Mouse (Mus musculus) midbrain, embryonic 10.5 days (tissue): Measurements from ENCODE around the gene Peli1. TPM values are rescaled to one million over a fixed set of nuclear protein-coding genes. Genes with fewer than 3 reads are reported as not detected.
A peak's percentile ranks its signal among the peaks of the same experiment; 100 is the strongest.

ENCODE experiments used
- DNase-seq: peaks from one replicate; pipeline ENCODE4 v3.0.0-alpha.2; 2017; ENCODE audit warnings: low spot score
- H3K27ac ChIP-seq: fragments of 300-500 bp; sonication (generic); replicated peaks from 2 replicates; pipeline ENCODE4 v1.5.1; 2016; ENCODE audit warnings: mild to moderate bottlenecking
- H3K27me3 ChIP-seq: fragments of 300-500 bp; sonication (generic); 2 replicates; pipeline ENCODE4 v1.6.1; 2016; ENCODE audit warnings: low read depth, mild to moderate bottlenecking; ENCODE audit not compliant: poor library complexity, severe bottlenecking
- H3K36me3 ChIP-seq: fragments of 300-500 bp; sonication (generic); 2 replicates; pipeline ENCODE4 v1.6.1; 2016; ENCODE audit warnings: mild to moderate bottlenecking, moderate library complexity
- H3K4me1 ChIP-seq: fragments of 300-500 bp; sonication (generic); 2 replicates; pipeline ENCODE4 v1.6.1; 2016
- H3K4me3 ChIP-seq: fragments of 300-500 bp; sonication (generic); 2 replicates; pipeline ENCODE4 v1.5.1; 2016; ENCODE audit warnings: mild to moderate bottlenecking, moderate library complexity
- H3K9me3 ChIP-seq: fragments of 300-500 bp; sonication (generic); replicated peaks from 2 replicates; pipeline ENCODE4 v1.6.1; 2016; ENCODE audit warnings: mild to moderate bottlenecking
- WGBS: fragments of 180-500 bp; shearing (Covaris S2); methylation state at CpG from one replicate; pipeline ENCODE4 v1.1.7; 2016; 5-methylcytosine and 5-hydroxymethylcytosine counted together
- polyA plus RNA-seq: library from polyadenylated mRNA; unstranded; fragments of >200 nt; fragmentation: Nextera tagmentation; extraction: Ambion mirVana; gene quantifications from 2 replicates; pipeline ENCODE4 v1.2.1, GENCODE M21; 2016

Peli1 gene
- 62.0 and 76.7 TPM in 2 replicates for polyA plus RNA-seq

GRCm38 (mm10) chr11:21091067-21091427 is at the start of gene Peli1:
TSS of gene Peli1 (plus strand) at chr11:21091291.
- peaks cover 22% of the 10 kb centered on the region for H3K4me1 ChIP-seq
- under 1% methylated on average over 24 of the region's 24 CpGs for WGBS

GRCm38 (mm10) chr11:21042590-21042989 is 48.5 kb upstream of the Peli1 start:
- 91% methylated on average over 5 of the region's 5 CpGs for WGBS
- DNase-seq: no peak
- Histone ChIP-seq H3K4me3 (no peak overlapping the region), H3K36me3 (no peaks in the 10 kb centered on the region), H3K27ac (no peak overlapping the region), H3K4me1 (no peaks in the 10 kb centered on the region), H3K9me3 (no peaks in the 10 kb centered on the region), H3K27me3 (no peaks in the 10 kb centered on the region)

More at GRCm38 (mm10) chr11:21091067-21091427, at the start of gene Peli1:
- peaks cover under 1% of the 10 kb centered on the region; the same call in 1 of the 2 replicates for H3K9me3 ChIP-seq
- peak within 1 kb of the TSS; percentile 90 for H3K4me3 ChIP-seq
- no peaks in the 10 kb centered on the region for H3K27me3 ChIP-seq
- peak within 1 kb of the TSS; percentile 100 for H3K27ac ChIP-seq
- DNase-seq: peak; percentile 96
- peaks cover 10% of the 10 kb centered on the region for H3K36me3 ChIP-seq

GRCm38 (mm10) chr11:21046188-21046587 is 44.9 kb upstream of the Peli1 start:
- Histone ChIP-seq H3K9me3 (no peaks in the 10 kb centered on the region), H3K36me3 (no peaks in the 10 kb centered on the region), H3K27me3 (no peaks in the 10 kb centered on the region), H3K27ac (no peak overlapping the region), H3K4me1 (no peaks in the 10 kb centered on the region), H3K4me3 (no peak overlapping the region)
- no peak for DNase-seq
- WGBS: 92% methylated on average over 2 of the region's 2 CpGs

- H3K36me3 ChIP-seq: no peaks in the 10 kb centered on the region
- DNase-seq: no peak
- no peak overlapping the region for H3K4me3 ChIP-seq
- no peaks in the 10 kb centered on the region for H3K9me3 ChIP-seq
- H3K27ac ChIP-seq: no peak overlapping the region
- H3K4me1 ChIP-seq: peaks cover 7% of the 10 kb centered on the region; the same call in 1 of the 2 replicates
- no peaks in the 10 kb centered on the region for H3K27me3 ChIP-seq
- WGBS: 89% methylated on average over 2 of the region's 2 CpGs
Measured at GRCm38 (mm10) chr11:21047921-21048320, 43.2 kb upstream of the Peli1 start.

GRCm38 (mm10) chr11:21051716-21052115 is 39.4 kb upstream of the Peli1 start:
- H3K9me3 ChIP-seq: no peaks in the 10 kb centered on the region
- no peaks in the 10 kb centered on the region for H3K36me3 ChIP-seq
- WGBS: 86% methylated on average over 9 of the region's 9 CpGs
- peaks cover 7% of the 10 kb centered on the region; the same call in 1 of the 2 replicates for H3K4me1 ChIP-seq
- no peak overlapping the region for H3K4me3 ChIP-seq
- no peaks in the 10 kb centered on the region for H3K27me3 ChIP-seq
- no peak overlapping the region for H3K27ac ChIP-seq
- DNase-seq: no peak

- no peaks in the 10 kb centered on the region for H3K27me3 ChIP-seq
- no peak overlapping the region for H3K27ac ChIP-seq
- no peaks in the 10 kb centered on the region for H3K36me3 ChIP-seq
- peaks cover 7% of the 10 kb centered on the region; the same call in 1 of the 2 replicates for H3K4me1 ChIP-seq
- DNase-seq: no peak
- no peaks in the 10 kb centered on the region for H3K9me3 ChIP-seq
- H3K4me3 ChIP-seq: no peak overlapping the region
Measured at GRCm38 (mm10) chr11:21054587-21054986, 36.5 kb upstream of the Peli1 start.

GRCm38 (mm10) chr11:21056109-21056850 is 34.8 kb upstream of the Peli1 start:
- H3K4me1 ChIP-seq: peaks cover 12% of the 10 kb centered on the region; the same call in 1 of the 2 replicates
- H3K36me3 ChIP-seq: no peaks in the 10 kb centered on the region
- no peaks in the 10 kb centered on the region for H3K27me3 ChIP-seq
- DNase-seq: no peak
- H3K9me3 ChIP-seq: no peaks in the 10 kb centered on the region
- H3K4me3 ChIP-seq: no peak overlapping the region
- 94% methylated on average over 13 of the region's 13 CpGs for WGBS
- no peak overlapping the region for H3K27ac ChIP-seq

GRCm38 (mm10) chr11:21057511-21058414 is 33.3 kb upstream of the Peli1 start:
- DNase-seq: no peak
- Histone ChIP-seq H3K4me1 (peaks cover 5% of the 10 kb centered on the region; the same call in 1 of the 2 replicates), H3K9me3 (no peaks in the 10 kb centered on the region), H3K27ac (no peak overlapping the region), H3K4me3 (no peak overlapping the region), H3K36me3 (no peaks in the 10 kb centered on the region), H3K27me3 (no peaks in the 10 kb centered on the region)
- WGBS: 88% methylated on average over 17 of the region's 17 CpGs

GRCm38 (mm10) chr11:21058415-21058781 is 32.7 kb upstream of the Peli1 start:
- Histone ChIP-seq H3K4me3 (no peak overlapping the region), H3K27ac (no peak overlapping the region), H3K36me3 (no peaks in the 10 kb centered on the region), H3K9me3 (no peaks in the 10 kb centered on the region), H3K27me3 (no peaks in the 10 kb centered on the region), H3K4me1 (peaks cover 5% of the 10 kb centered on the region; the same call in 1 of the 2 replicates)
- DNase-seq: no peak
- 81% methylated on average over 5 of the region's 5 CpGs for WGBS

GRCm38 (mm10) chr11:21060386-21061074 is 30.6 kb upstream of the Peli1 start:
- no peak overlapping the region for H3K4me3 ChIP-seq
- H3K36me3 ChIP-seq: no peaks in the 10 kb centered on the region
- H3K27ac ChIP-seq: no peak overlapping the region
- H3K27me3 ChIP-seq: no peaks in the 10 kb centered on the region
- no peaks in the 10 kb centered on the region for H3K9me3 ChIP-seq
- peaks cover 5% of the 10 kb centered on the region; the same call in 1 of the 2 replicates for H3K4me1 ChIP-seq
- 80% methylated on average over 7 of the region's 7 CpGs for WGBS
- DNase-seq: no peak

- no peaks in the 10 kb centered on the region for H3K27me3 ChIP-seq
- H3K4me1 ChIP-seq: peaks cover 5% of the 10 kb centered on the region; the same call in 1 of the 2 replicates
- no peak overlapping the region for H3K27ac ChIP-seq
- H3K4me3 ChIP-seq: no peak overlapping the region
- DNase-seq: no peak
- 89% methylated on average over 8 of the region's 8 CpGs for WGBS
- no peaks in the 10 kb centered on the region for H3K9me3 ChIP-seq
- no peaks in the 10 kb centered on the region for H3K36me3 ChIP-seq
Measured at GRCm38 (mm10) chr11:21061075-21061403, 30.1 kb upstream of the Peli1 start.

GRCm38 (mm10) chr11:21061431-21061830 is 29.7 kb upstream of the Peli1 start:
- H3K9me3 ChIP-seq: no peaks in the 10 kb centered on the region
- H3K27me3 ChIP-seq: no peaks in the 10 kb centered on the region
- H3K4me1 ChIP-seq: peaks cover 5% of the 10 kb centered on the region; the same call in 1 of the 2 replicates
- no peaks in the 10 kb centered on the region for H3K36me3 ChIP-seq
- no peak for DNase-seq
- no peak overlapping the region for H3K4me3 ChIP-seq
- 86% methylated on average over 8 of the region's 8 CpGs for WGBS
- H3K27ac ChIP-seq: no peak overlapping the region
